Mouse (Mus musculus): ENCODE measurements around the gene Trp53rkb.

Gene Trp53rkb

DNA sequence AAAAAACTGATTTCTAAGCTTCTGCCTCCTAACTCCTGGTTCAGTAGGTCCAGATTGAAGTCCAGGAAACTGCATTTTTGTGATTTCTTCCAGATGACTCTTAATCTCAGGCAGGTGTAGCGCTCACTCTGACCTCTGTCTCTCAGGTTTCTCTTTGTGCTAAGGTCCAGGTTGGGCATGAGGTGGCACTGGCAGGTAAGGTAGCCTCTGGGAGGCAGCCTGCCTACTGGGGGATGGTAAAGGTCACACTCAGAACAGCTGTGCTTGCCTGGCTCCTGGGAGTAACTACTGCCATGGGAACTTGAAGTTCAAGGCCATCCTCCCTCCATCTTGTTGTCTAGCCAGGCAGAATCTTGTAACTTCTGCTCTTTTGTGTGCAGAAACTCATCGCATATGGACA, 41.8 kb downstream of the Trp53rkb start:
- no peak for DNase-seq (ENCODE audit: extremely low spot score)

DNA sequence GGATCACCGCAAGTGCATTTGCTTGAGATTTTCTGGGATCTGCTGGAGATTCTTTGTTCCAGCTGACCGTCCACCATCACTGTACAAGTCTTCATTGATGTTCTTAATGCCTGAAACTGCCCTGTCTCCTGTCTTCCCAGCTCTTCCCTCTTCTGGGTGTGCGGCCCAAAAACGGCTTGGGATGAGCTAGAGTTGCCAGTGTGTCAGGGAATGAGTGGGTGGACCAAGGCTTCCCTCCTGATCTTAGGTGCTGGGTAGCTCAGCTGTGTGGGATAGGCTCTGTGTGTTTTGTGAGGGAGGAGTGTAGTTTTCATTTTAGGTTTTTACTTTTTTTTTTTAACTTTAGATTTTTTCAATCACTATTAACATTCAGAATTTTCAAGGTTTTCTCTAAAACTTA, 42.5 kb downstream of the Trp53rkb start:
- no peak for DNase-seq (ENCODE audit: extremely low spot score)

DNA sequence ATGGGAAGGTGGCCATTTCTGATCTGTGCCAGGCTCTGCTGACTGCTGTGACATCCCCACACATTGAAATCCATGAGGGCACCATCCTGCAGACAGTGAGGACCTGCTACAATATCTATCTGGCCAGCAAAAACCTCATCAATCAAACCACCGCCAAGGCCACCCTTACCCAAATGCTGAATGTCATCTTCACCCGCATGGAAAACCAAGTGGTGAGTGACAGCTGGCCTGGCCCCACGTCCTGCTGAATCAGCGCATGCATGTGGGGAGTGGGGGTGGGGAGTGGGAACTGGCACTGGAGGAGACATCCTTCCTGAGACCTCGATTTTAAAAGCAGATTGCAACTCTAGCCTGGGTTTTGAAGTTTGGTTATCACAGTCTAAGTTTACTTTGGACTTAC, 43.2 kb downstream of the Trp53rkb start:
- no peak for DNase-seq (ENCODE audit: extremely low spot score)

DNA sequence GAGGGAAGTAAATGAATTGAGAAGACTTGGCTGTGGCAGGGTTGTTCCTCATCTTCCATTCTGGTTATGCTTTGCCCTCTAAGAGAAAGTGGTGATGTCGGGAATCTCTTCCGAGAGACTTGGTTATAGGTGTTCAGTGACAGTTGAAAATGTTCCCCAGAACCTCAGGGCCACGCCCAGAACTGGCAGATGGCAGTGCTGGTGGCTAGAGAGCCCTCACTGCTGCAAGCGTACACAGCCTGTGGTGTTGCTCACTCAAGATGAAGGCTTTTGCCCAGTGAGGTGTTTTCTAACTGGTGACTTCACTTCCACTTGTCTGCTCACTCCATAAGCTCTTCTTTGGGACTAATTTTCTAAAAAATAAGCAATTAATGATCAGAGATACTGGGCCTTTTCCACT, 49.5 kb downstream of the Trp53rkb start:
- no peak for DNase-seq (ENCODE audit: extremely low spot score)

Measured in embryo, embryonic 9.5 days (tissue).